Mouse (Mus musculus): ENCODE data around the gene Cdh18. TPM values are rescaled to one million over a fixed set of nuclear protein-coding genes. Genes with fewer than 3 reads are reported as not detected.

Cdh18 gene
- polyA plus RNA-seq, 1 experiment: not detected

GRCm38 (mm10) chr15:23155883-23156282 is 607.1 kb downstream of the Cdh18 start:
- TF ChIP-seq CTCF (IDR thresholded peaks at IDR 0.05; ENCODE audit: control insufficient read depth, insufficient read depth, low read length) (no peak), POLR2A (IDR thresholded peaks at IDR 0.05; ENCODE audit: borderline replicate concordance, control insufficient read depth, low read depth, low read length) (no peak)
- WGBS: 63% methylated on average over 2 of the region's 2 CpGs
- Histone ChIP-seq H3K27ac (ENCODE audit: control insufficient read depth, insufficient read depth, low read depth, low read length, poor library complexity) (no peak overlapping the region), H3K4me3 (replicated peaks; ENCODE audit: control insufficient read depth, low read depth, low read length) (no peak overlapping the region), H3K4me1 (ENCODE audit: control insufficient read depth, insufficient read depth, low read length) (no peaks in the 10 kb centered on the region)

DNA sequence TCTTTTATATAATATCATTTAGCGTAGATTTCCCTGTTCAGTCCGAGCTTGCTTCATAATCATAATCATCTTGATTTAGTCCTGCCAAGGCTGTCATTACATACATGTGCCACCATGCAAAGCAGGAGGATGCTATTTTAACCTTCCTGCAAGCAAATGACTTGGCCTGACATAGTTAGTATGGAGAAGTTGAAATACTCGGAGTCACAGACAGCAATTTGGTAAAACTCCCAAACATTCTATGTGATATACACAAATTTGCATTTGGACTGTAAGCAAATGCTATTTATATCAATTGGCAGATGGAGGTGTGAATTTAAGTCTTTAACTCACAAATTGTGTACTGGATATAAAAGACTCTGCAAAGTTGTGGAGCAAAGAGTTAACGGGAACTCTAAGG is 616.0 kb downstream of the Cdh18 start:
- WGBS: 78% methylated on average over 4 of the region's 4 CpGs
- Histone ChIP-seq H3K27ac (ENCODE audit: control insufficient read depth, insufficient read depth, low read depth, low read length, poor library complexity) (no peak overlapping the region), H3K4me3 (replicated peaks; ENCODE audit: control insufficient read depth, low read depth, low read length) (no peak overlapping the region), H3K4me1 (ENCODE audit: control insufficient read depth, insufficient read depth, low read length) (no peaks in the 10 kb centered on the region)
- TF ChIP-seq POLR2A (IDR thresholded peaks at IDR 0.05; ENCODE audit: borderline replicate concordance, control insufficient read depth, low read depth, low read length) (no peak), CTCF (IDR thresholded peaks at IDR 0.05; ENCODE audit: control insufficient read depth, insufficient read depth, low read length) (no peak)

DNA sequence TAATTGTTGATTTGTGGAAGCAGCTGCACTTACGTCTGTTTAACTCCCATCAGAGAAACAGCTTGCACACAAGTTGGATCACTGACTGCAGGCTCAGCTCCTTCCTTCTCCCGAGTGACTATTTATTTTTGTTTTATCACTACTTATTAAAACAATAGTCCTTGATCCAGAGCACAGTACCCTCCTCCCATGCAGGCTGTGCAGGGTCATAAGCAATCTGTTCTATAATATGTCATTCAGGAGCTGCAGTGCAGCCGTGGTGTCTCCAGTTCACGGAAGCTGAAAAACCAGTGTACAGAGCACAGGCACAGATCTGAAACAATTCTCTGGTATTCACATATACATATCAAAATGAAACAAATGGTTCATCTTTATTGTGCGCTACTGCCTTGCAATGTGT is 625.8 kb downstream of the Cdh18 start:
- no peaks in the 10 kb centered on the region for H3K4me1 ChIP-seq (ENCODE audit: control insufficient read depth, insufficient read depth, low read length)

GRCm38 (mm10) chr15:23212068-23212467 is 663.2 kb downstream of the Cdh18 start:
- no peak for TF ChIP-seq CTCF (IDR thresholded peaks at IDR 0.05; ENCODE audit: control insufficient read depth, insufficient read depth, low read length)
- TF ChIP-seq POLR2A (IDR thresholded peaks at IDR 0.05; ENCODE audit: borderline replicate concordance, control insufficient read depth, low read depth, low read length): no peak
- H3K27ac ChIP-seq (ENCODE audit: control insufficient read depth, insufficient read depth, low read depth, low read length, poor library complexity): no peak overlapping the region
- 75% methylated on average over 3 of the region's 3 CpGs for WGBS
- no peak overlapping the region for H3K4me3 ChIP-seq (replicated peaks; ENCODE audit: control insufficient read depth, low read depth, low read length)
- H3K4me1 ChIP-seq (ENCODE audit: control insufficient read depth, insufficient read depth, low read length): no peaks in the 10 kb centered on the region

More for the DNA sequence above, 625.8 kb downstream of the Cdh18 start:
- TF ChIP-seq POLR2A (IDR thresholded peaks at IDR 0.05; ENCODE audit: borderline replicate concordance, control insufficient read depth, low read depth, low read length) (no peak), CTCF (IDR thresholded peaks at IDR 0.05; ENCODE audit: control insufficient read depth, insufficient read depth, low read length) (no peak)
- 77% methylated on average over 5 of the region's 5 CpGs for WGBS
- Histone ChIP-seq H3K4me3 (replicated peaks; ENCODE audit: control insufficient read depth, low read depth, low read length) (no peak overlapping the region), H3K27ac (ENCODE audit: control insufficient read depth, insufficient read depth, low read depth, low read length, poor library complexity) (no peak overlapping the region)

- TF ChIP-seq POLR2A (IDR thresholded peaks at IDR 0.05; ENCODE audit: borderline replicate concordance, control insufficient read depth, low read depth, low read length): no peak
- no peak for TF ChIP-seq CTCF (IDR thresholded peaks at IDR 0.05; ENCODE audit: control insufficient read depth, insufficient read depth, low read length)
These were observed 681.8 kb downstream of the Cdh18 start for GRCm38 (mm10) chr15:23230616-23231015.

DNA sequence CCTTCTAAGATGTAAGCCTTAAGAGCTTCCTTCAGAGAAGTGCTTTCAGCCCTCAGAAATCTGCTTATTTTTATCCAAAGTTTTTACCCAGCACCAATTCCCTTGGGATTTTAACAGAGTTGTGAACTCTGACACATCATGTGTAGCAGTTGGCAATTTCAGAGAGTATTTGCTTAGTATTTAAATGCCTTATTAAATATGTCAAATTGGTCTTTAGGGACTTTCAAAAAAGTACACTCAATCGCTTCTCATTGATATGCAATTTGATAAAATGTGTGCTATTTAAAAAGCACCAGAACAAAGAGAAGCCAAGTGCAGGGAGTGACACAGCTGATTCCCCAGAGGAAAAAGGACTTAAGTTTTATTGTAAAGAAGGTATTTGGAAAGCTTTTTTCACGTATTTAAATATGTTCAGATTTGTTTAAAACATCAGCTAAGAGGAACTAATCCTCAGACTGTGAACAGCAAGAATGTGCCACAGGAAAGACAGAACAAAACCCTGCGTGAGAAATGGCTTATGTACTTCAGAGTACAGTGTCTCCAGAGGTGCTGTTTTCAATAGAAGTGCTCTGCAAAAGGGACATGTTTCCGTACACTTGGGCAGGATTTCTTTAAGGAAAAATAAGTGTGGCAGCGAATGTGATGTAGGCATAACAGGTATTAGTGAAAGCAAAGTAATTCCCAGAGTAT is 709.1 kb downstream of the Cdh18 start:
- Histone ChIP-seq H3K27ac (ENCODE audit: control insufficient read depth, insufficient read depth, low read depth, low read length, poor library complexity) (no peak overlapping the region), H3K4me3 (replicated peaks; ENCODE audit: control insufficient read depth, low read depth, low read length) (no peak overlapping the region), H3K4me1 (ENCODE audit: control insufficient read depth, insufficient read depth, low read length) (no peaks in the 10 kb centered on the region)
- TF ChIP-seq CTCF (IDR thresholded peaks at IDR 0.05; ENCODE audit: control insufficient read depth, insufficient read depth, low read length) (no peak), POLR2A (IDR thresholded peaks at IDR 0.05; ENCODE audit: borderline replicate concordance, control insufficient read depth, low read depth, low read length) (no peak)
- WGBS: 56% methylated on average over 5 of the region's 5 CpGs

More at GRCm38 (mm10) chr15:23230616-23231015, 681.8 kb downstream of the Cdh18 start:
- Histone ChIP-seq H3K4me1 (ENCODE audit: control insufficient read depth, insufficient read depth, low read length) (no peaks in the 10 kb centered on the region), H3K27ac (ENCODE audit: control insufficient read depth, insufficient read depth, low read depth, low read length, poor library complexity) (no peak overlapping the region), H3K4me3 (replicated peaks; ENCODE audit: control insufficient read depth, low read depth, low read length) (no peak overlapping the region)
- WGBS: 63% methylated on average over 2 of the region's 2 CpGs

- H3K4me1 ChIP-seq (ENCODE audit: control insufficient read depth, insufficient read depth, low read length): no peaks in the 10 kb centered on the region
- no peak overlapping the region for H3K27ac ChIP-seq (ENCODE audit: control insufficient read depth, insufficient read depth, low read depth, low read length, poor library complexity)
- no peak overlapping the region for H3K4me3 ChIP-seq (replicated peaks; ENCODE audit: control insufficient read depth, low read depth, low read length)
- no peak for TF ChIP-seq POLR2A (IDR thresholded peaks at IDR 0.05; ENCODE audit: borderline replicate concordance, control insufficient read depth, low read depth, low read length)
- no peak for TF ChIP-seq CTCF (IDR thresholded peaks at IDR 0.05; ENCODE audit: control insufficient read depth, insufficient read depth, low read length)
- 72% methylated on average over 4 of the region's 4 CpGs for WGBS
These were observed 729.6 kb downstream of the Cdh18 start for GRCm38 (mm10) chr15:23278421-23278820.

- H3K4me1 ChIP-seq (ENCODE audit: control insufficient read depth, insufficient read depth, low read length): no peaks in the 10 kb centered on the region
- TF ChIP-seq CTCF (IDR thresholded peaks at IDR 0.05; ENCODE audit: control insufficient read depth, insufficient read depth, low read length) (no peak), POLR2A (IDR thresholded peaks at IDR 0.05; ENCODE audit: borderline replicate concordance, control insufficient read depth, low read depth, low read length) (no peak)
- H3K4me3 ChIP-seq (replicated peaks; ENCODE audit: control insufficient read depth, low read depth, low read length): no peak overlapping the region
- 74% methylated on average over 1 of the region's 1 CpGs for WGBS
- H3K27ac ChIP-seq (ENCODE audit: control insufficient read depth, insufficient read depth, low read depth, low read length, poor library complexity): no peak overlapping the region
These were observed 756.2 kb downstream of the Cdh18 start for GRCm38 (mm10) chr15:23305018-23305417.
